Mouse (Mus musculus) midbrain, postnatal 0 days (tissue): ENCODE results near the gene Agbl4. TPM values are rescaled to one million over a fixed set of nuclear protein-coding genes. Genes with fewer than 3 reads are reported as not detected.

Experiments used
- ATAC-seq: fragments of 200-750 bp; cut with Nextera tagmentation; 2 replicates; pipeline ENCODE4 v1.8.0; 2017; ENCODE audit warnings: moderate number of reproducible peaks, mild to moderate bottlenecking, moderate TSS enrichment, moderate library complexity; ENCODE audit not compliant: low FRiP score
- DNase-seq: peaks from one replicate; pipeline ENCODE4 v3.0.0-alpha.2; 2015; ENCODE audit warnings: low spot score
- H3K27ac ChIP-seq: fragments of 300-500 bp; sonication (generic); 2 replicates; pipeline ENCODE4 v1.5.1; 2014; ENCODE audit warnings: low read depth, mild to moderate bottlenecking, low read length, mixed read lengths
- H3K27me3 ChIP-seq: fragments of 300-500 bp; sonication (generic); 2 replicates; pipeline ENCODE4 v1.6.1; 2014; ENCODE audit warnings: low read length, control low read depth, mixed read lengths; ENCODE audit not compliant: insufficient read depth
- H3K36me3 ChIP-seq: fragments of 300-500 bp; sonication (generic); 2 replicates; pipeline ENCODE4 v1.6.1; 2014; ENCODE audit warnings: low read length, control low read depth, mixed read lengths; ENCODE audit not compliant: insufficient read depth
- H3K4me1 ChIP-seq: fragments of 300-500 bp; sonication (generic); 2 replicates; pipeline ENCODE4 v1.6.1; 2014; ENCODE audit warnings: mild to moderate bottlenecking, control low read depth, antibody characterized with exemption, low read length, mixed read lengths; ENCODE audit not compliant: insufficient read depth
- H3K4me2 ChIP-seq: fragments of 300-500 bp; sonication (generic); 2 replicates; pipeline ENCODE4 v1.6.1; 2014; ENCODE audit warnings: low read depth, mild to moderate bottlenecking, low read length, mixed read lengths; ENCODE audit not compliant: poor library complexity, severe bottlenecking
- H3K4me3 ChIP-seq: fragments of 300-500 bp; sonication (generic); 2 replicates; pipeline ENCODE4 v1.5.1; 2014; ENCODE audit warnings: low read depth, mild to moderate bottlenecking, low read length, moderate library complexity
- H3K9ac ChIP-seq: fragments of 300-500 bp; sonication (generic); replicated peaks from 2 replicates; pipeline ENCODE4 v1.6.1; 2014; ENCODE audit warnings: mild to moderate bottlenecking, low read length, moderate library complexity, mixed read lengths; ENCODE audit not compliant: poor library complexity, severe bottlenecking
- H3K9me3 ChIP-seq: fragments of 300-500 bp; sonication (generic); 2 replicates; pipeline ENCODE4 v1.6.1; 2016; ENCODE audit warnings: low read length, control low read depth
- CTCF ChIP-seq: IDR thresholded peaks from 2 replicates; pipeline ENCODE4 v1.5.1; 2016; ENCODE audit warnings: antibody characterized with exemption, mild to moderate bottlenecking
- WGBS: fragments of 180-500 bp; shearing (Covaris S2); extraction: QIAGEN DNeasy Blood & Tissue Kit; methylation state at CpG from one replicate; pipeline ENCODE4 v1.1.7; 2014; 5-methylcytosine and 5-hydroxymethylcytosine counted together
- polyA plus RNA-seq: library from polyadenylated mRNA; unstranded; fragments of >200 nt; fragmentation: Nextera tagmentation; extraction: Ambion mirVana; gene quantifications from 2 replicates; pipeline ENCODE4 v1.2.1, GENCODE M21; 2015
- total RNA-seq: library from RNA; depleted of rRNA; stranded (reverse); fragments of >200 nt; gene quantifications from 2 replicates; pipeline ENCODE4 v1.2.3, GENCODE M21; 2014

Gene Agbl4
- total and polyA plus RNA-seq, 2 experiments from 2014 or later = 5.0 to 9.2 TPM

DNA sequence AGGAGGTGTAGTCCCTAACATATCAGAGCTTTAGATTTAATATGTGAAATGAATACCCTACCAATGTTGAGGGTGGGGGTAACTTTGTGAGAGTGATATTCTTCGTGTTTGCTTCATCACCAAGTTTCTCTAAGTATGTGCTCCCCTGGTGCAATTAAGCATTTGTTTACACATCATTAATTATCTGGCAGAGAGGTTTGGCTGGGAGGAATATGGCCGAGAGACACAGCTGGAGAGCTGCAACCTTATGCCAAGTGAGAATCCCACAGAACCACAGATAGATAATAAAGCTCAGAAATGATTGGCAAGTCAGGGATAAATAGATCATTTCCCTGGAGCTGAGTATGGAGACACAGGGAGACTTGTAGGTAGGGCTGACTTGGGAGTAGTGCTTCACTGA, 1003.2 kb downstream of the Agbl4 start:
- no peak for ATAC-seq
- H3K36me3 ChIP-seq = no peaks in the 10 kb centered on the region
- no peak for TF ChIP-seq CTCF
- H3K4me2 ChIP-seq = no peak overlapping the region
- 67% methylated on average over 2 of the region's 2 CpGs for WGBS
- H3K9ac ChIP-seq = no peak overlapping the region
- H3K27ac ChIP-seq = no peak overlapping the region
- no peaks in the 10 kb centered on the region for H3K9me3 ChIP-seq
- peak; percentile 56 for DNase-seq
- no peaks in the 10 kb centered on the region for H3K27me3 ChIP-seq
- H3K4me3 ChIP-seq = no peak overlapping the region
- no peaks in the 10 kb centered on the region for H3K4me1 ChIP-seq

DNA sequence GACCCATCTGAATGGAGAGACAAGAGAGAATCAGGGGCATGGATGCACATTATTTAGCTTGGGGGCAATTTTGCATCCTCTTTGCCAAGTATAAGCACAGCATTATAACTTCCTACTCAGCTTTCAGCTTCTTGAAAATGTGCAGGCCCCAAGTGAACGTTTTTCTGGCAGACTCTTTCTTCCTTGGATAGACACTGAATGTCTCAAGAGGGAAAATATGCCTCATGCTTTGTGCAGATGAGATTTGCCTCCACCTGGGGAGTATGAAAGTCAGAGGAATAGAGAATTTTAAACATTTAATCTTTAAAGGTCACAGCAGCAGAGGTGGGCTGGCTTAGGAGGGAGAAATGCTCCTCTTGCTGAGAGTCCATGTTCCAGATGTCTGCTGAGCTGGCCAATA, 1005.8 kb downstream of the Agbl4 start:
- ATAC-seq = no peak
- no peak for DNase-seq
- no peak overlapping the region for H3K9ac ChIP-seq
- 35% methylated on average over 1 of the region's 1 CpGs for WGBS
- no peaks in the 10 kb centered on the region for H3K4me1 ChIP-seq
- no peak overlapping the region for H3K27ac ChIP-seq
- TF ChIP-seq CTCF = no peak
- H3K27me3 ChIP-seq = no peaks in the 10 kb centered on the region
- no peaks in the 10 kb centered on the region for H3K9me3 ChIP-seq
- H3K36me3 ChIP-seq = no peaks in the 10 kb centered on the region
- H3K4me3 ChIP-seq = no peak overlapping the region
- H3K4me2 ChIP-seq = no peak overlapping the region

DNA sequence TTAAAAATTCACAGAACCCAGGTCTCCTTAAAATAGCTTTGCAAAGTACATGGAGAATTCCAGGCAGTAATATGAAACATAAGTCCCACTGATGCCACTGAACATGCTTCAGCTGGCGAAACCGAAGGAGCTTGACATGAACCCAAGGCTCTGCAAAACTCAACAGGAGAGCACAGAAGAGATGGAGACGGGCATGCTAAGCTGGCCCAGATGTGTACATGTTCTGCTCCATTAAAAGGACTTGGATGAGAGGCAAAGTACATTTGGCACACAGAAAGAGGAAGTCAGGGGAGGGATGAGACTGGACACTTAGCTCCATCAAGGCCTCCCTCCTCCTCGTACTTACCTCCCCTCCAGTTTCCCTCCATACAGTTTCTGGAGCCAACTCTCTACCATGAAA, 1013.3 kb downstream of the Agbl4 start:
- no peak for ATAC-seq
- 0 out of 2 replicates have a peak, but pooled peaks cover 2% of the 10 kb centered on the region for H3K4me1 ChIP-seq
- no peak for TF ChIP-seq CTCF
- H3K36me3 ChIP-seq = no peaks in the 10 kb centered on the region
- no peak overlapping the region for H3K4me3 ChIP-seq
- no peak for DNase-seq
- H3K27me3 ChIP-seq = no peaks in the 10 kb centered on the region
- H3K27ac ChIP-seq = no peak overlapping the region
- H3K9ac ChIP-seq = no peak overlapping the region
- H3K4me2 ChIP-seq = no peak overlapping the region
- WGBS = 85% methylated on average over 4 of the region's 4 CpGs
- H3K9me3 ChIP-seq = no peaks in the 10 kb centered on the region

DNA sequence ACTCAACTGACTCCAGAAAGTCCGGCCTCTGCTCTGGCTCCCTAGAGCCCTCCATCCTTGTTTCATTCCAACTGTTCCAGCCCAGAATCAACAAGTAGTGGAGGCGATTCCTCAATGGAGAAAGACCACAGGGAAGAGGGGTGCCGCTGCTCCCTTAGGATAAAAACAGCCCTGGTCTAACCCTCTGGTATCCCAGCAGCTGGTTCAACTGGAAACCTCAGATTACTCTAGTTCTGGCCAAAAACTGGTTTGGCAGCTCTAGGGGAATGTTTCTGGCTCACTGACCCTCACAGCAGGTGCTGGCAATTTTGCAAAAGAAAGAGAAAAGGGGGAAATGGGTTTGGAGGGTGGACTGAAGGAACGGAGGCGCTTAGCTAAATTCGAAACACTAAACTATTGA, 1016.9 kb downstream of the Agbl4 start:
- ATAC-seq = peak; percentile 50; the same call in 1 of the 2 replicates
- peak overlapping the region; percentile 93 for H3K4me3 ChIP-seq
- H3K9ac ChIP-seq = peak overlapping the region; percentile 96
- H3K4me1 ChIP-seq = peaks cover 22% of the 10 kb centered on the region; the same call in 1 of the 2 replicates
- WGBS = 0% methylated on average over 6 of the region's 6 CpGs
- H3K4me2 ChIP-seq = peak overlapping the region; percentile 81
- DNase-seq = peak; percentile 73
- no peaks in the 10 kb centered on the region for H3K9me3 ChIP-seq
- no peaks in the 10 kb centered on the region for H3K27me3 ChIP-seq
- TF ChIP-seq CTCF = no peak
- peaks cover 4% of the 10 kb centered on the region for H3K36me3 ChIP-seq
- peak overlapping the region; percentile 89; the same call in 1 of the 2 replicates for H3K27ac ChIP-seq

DNA sequence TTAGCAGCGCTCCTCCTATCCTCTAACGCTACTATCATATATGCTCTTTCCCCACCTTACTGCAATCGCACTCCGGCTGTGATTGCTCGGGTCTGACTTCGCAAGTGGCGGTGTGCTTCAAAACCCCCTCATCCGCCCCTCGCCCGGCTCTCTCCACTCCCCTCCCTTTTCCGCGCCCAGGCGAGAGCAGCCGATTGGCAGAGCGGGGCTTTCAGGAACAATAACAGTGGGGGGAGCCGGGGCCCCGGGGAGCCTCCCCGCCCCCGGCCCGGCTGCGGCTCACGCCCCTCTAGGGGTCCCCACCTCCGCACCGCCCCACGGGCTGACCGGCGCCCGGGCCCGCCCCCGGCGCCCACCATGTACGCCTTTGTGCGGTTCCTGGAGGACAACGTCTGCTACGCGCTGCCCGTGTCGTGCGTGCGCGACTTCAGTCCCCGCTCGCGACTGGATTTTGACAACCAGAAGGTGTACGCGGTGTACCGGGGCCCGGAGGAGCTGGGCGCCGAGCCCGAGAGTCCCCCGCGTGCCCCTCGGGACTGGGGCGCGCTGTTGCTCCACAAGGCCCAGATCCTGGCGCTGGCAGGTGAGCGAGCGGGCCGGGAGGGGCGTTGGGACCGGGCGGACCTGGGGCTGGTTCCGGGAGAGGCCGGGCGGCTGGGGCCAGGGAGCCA, 1017.5 kb downstream of the Agbl4 start, which contains the start of gene Bend5:
TSS of gene Bend5 (plus strand) at position 189 of the 671 bp plus-strand sequence.
- no peak for TF ChIP-seq CTCF
- Histone ChIP-seq H3K4me3 (peak within 1 kb of the TSS; percentile 93), H3K4me1 (peaks cover 22% of the 10 kb centered on the region; the same call in 1 of the 2 replicates), H3K27me3 (no peaks in the 10 kb centered on the region), H3K36me3 (peaks cover 4% of the 10 kb centered on the region), H3K4me2 (peak within 1 kb of the TSS; percentile 81), H3K27ac (peak within 1 kb of the TSS; percentile 89), H3K9ac (peak within 1 kb of the TSS; percentile 96), H3K9me3 (no peaks in the 10 kb centered on the region)
- DNase-seq (peak; percentile 89), ATAC-seq (peak; percentile 96)
- WGBS = under 1% methylated on average over 60 of the region's 66 CpGs

DNA sequence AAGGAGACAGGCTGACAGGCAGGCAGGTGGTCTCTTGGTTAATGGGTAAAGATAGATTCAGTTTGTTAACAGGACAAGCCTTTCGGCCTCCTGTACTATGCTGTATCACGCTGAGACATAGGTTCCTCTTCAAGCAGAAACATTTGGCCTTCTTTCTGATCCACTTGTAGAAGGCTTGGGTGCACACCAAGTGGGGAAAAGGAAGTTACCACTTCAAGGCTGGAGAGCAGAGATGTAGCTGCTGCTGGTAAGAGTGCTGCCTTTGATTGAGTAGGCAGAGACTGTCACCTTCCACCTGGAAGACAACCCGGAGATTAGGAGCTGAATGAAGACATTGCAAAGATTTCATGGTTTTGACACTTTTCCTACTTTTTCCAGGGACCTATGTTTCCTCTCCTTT, 1018.7 kb downstream of the Agbl4 start:
- WGBS = 54% methylated on average over 3 of the region's 3 CpGs
- Histone ChIP-seq H3K9ac (peak overlapping the region; percentile 96), H3K4me1 (peaks cover 22% of the 10 kb centered on the region; the same call in 1 of the 2 replicates), H3K9me3 (no peaks in the 10 kb centered on the region), H3K4me2 (peak overlapping the region; percentile 81), H3K27me3 (no peaks in the 10 kb centered on the region), H3K36me3 (peaks cover 4% of the 10 kb centered on the region), H3K4me3 (peak overlapping the region; percentile 93), H3K27ac (0 out of 2 replicates have a peak overlapping the region, but pooled peaks have one; percentile 89)
- ATAC-seq (no peak), DNase-seq (no peak)
- TF ChIP-seq CTCF = no peak
